Mouse (Mus musculus): ENCODE measurements around the gene Acacb.
A peak's percentile ranks its signal among the peaks of the same experiment; 100 is the strongest.

Gene Acacb

DNA sequence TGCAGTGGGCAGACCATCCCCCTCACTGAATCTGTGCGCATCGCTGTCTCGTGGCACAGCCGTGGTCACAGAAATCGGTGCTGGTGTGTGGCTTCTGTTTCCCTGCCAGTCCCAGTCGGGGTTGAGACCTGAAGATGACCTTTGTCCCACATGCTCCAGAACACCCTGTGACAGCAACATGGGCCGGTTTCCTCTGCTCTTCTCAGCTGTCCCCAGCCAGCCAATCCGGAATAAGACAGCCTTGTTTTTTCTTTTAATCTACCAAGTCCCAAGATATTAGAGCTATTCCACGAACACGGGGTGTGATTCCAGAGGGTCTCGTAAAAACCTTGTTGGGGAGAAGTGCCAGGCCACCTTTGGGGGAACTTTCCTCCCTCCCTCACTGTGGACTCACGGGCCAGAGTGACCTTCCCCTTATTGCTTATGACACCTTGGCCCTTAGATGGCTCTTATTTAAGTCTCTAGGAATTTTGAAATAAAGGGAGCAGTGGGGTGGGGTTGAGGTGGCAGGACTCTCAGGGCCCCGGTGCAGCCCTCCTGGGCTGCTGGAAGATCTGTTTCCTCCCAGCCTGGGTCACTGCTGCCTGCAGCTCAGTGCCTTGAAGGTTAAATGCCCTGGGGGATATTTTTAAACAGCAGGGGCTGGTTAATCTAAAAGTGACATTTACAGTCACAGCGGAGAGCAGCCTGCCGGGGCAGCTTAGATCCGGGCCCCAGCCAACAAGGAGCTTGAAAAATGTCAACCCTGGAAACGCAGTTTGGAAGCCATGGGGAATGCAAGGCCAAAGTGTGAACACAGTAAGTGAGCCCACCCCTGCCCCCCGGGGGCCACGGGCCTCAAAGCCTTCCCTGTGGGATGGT, at the start of gene Acacb:
Gene Acacb (plus strand): TSS at position 508 of the 861 bp plus-strand sequence.
- DNase-seq (ENCODE audit: low spot score in 2 of 2), result no peak

- DNase-seq (ENCODE audit: low spot score in 2 of 2), result peak; percentile 85 to 97
These were observed 46.5 kb upstream of the Acacb start for GRCm38 (mm10) chr5:114099709-114100389.

GRCm38 (mm10) chr5:114100390-114101099, 45.8 kb upstream of the Acacb start:
- DNase-seq (ENCODE audit: low spot score in 2 of 2), result no peak

DNA sequence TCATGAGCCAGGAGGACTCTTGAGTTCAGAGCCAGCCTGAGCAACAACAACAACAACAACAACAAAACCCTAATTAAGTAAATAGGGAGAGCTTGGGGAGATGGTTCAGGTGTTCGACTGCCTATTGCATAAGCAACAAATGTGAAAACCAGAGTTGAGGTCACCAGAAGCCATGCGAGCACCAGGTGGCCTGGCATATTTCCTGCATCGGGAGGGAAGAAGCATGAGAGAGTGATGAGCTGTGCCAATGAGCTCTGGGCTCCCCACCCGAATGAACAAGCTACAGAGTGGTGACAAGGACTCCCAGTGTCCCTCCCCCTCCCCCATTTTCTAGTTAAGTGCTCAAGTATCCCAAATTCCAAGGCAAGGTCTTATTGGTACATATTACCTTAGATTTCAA, 44.5 kb upstream of the Acacb start:
- no peak for DNase-seq (ENCODE audit: low spot score in 2 of 2)

- DNase-seq (ENCODE audit: low spot score in 2 of 2), result no peak
These were observed 43.5 kb upstream of the Acacb start for GRCm38 (mm10) chr5:114102807-114103206.

- no peak for DNase-seq (ENCODE audit: low spot score in 2 of 2)
These were observed 39.9 kb upstream of the Acacb start for GRCm38 (mm10) chr5:114106391-114106935.

GRCm38 (mm10) chr5:114113334-114113733, 33.0 kb upstream of the Acacb start:
- no peak for DNase-seq (ENCODE audit: low spot score in 2 of 2)

DNA sequence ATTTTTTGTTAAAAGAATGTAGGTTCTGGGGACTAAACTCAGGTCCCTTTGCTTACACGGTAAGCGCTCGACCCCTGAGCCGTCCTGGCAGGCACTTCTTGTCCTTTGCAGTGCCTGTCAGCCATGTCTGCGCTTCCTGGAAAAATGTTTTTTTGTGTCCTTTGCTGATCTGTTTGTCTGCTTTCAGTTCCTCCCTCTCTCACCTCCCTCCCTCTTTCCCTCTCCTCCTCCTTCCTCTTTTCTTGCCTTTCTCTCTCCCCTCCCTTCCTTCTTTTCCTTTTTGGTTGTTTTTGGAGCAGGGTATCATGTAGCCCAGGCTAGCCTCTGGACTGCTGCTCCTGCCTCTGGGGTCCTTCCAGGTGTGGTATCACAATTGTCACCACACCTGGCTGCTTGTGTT, 31.3 kb upstream of the Acacb start:
- no peak for DNase-seq (ENCODE audit: low spot score in 2 of 2)

DNA sequence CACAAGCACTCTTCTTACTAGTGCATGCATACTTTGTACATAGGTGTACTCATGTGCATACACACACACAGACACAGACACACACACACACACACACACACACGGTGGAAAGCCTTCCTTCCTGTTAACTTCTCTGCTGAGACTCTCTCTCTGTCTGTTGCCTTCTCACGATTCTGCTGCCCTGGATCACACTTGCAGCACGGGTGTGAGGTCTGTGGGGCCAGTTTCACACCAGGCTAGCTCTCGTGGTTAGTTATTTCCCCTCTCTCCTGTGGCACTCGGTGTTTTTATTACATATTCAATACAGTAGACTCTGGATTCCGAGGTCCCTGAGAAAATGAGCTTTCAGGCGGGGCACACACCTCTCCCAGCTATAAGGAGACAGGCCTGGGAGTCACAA, 29.7 kb upstream of the Acacb start:
- DNase-seq (ENCODE audit: low spot score in 2 of 2), result no peak

DNA sequence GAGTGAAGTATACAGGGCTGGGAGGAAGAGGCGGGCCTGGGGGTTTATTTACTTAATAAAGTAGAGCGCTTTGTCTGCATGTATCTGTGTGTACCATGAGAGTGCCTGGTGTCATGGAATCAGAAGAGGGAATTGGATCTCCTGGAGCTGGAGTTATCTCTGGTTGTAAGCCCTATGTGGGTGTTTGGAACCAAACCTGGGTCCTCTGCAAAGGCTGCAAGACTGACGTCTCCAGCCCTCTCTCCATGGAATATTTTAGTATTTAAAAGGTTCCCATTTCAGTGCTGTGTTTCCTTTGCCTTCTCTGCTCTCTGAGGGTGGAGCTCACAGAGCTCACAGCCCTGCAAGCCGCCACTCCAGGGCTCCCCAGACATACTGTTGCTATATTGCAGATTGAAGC, 26.5 kb upstream of the Acacb start:
- DNase-seq (ENCODE audit: low spot score in 2 of 2), result no peak

- no peak for DNase-seq (ENCODE audit: low spot score in 2 of 2)
These were observed 20.3 kb upstream of the Acacb start for GRCm38 (mm10) chr5:114126008-114126407.

DNA sequence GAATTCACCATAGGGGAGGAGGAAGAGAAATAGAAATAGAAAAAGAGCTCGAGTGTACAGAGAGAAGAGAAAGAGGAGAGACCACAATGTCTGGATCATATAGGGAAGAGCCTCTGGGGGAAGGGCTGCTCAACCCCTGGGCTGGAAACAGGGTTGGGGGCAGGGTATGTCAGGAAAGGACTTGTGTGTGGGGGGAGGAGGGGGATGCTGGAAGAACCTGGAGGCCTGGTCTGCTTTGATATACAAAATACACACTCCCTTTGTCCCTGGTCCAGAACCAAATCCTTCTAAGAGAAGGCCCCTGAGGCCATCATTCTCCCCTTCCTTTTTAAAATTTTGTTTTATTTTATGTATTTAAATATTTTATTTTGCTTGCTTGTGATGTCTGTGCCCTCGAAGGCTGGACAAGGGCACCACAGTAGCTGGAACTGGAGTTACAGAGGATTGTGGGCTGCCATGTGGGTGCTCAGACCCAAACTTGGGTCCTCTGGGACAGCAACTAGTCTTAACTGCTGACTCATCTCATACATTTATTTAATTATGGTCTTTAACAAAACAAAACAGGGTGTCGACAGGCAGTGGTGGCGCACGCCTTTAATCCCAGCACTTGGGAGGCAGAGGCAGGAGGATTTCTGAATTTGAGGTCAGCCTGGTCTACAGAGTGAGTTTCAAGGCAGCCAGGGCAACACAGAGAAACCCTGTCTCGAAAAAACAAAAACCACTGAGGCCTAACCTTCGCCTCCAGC, 19.7 kb upstream of the Acacb start:
- DNase-seq (ENCODE audit: low spot score in 2 of 2), result no peak

GRCm38 (mm10) chr5:114127374-114128349, 18.7 kb upstream of the Acacb start, which contains the start of gene Alkbh2:
Gene Alkbh2, minus strand, starts transcription at chr5:114128218.
- DNase-seq (ENCODE audit: low spot score in 2 of 2), result peak; percentile 70 to 78

DNA sequence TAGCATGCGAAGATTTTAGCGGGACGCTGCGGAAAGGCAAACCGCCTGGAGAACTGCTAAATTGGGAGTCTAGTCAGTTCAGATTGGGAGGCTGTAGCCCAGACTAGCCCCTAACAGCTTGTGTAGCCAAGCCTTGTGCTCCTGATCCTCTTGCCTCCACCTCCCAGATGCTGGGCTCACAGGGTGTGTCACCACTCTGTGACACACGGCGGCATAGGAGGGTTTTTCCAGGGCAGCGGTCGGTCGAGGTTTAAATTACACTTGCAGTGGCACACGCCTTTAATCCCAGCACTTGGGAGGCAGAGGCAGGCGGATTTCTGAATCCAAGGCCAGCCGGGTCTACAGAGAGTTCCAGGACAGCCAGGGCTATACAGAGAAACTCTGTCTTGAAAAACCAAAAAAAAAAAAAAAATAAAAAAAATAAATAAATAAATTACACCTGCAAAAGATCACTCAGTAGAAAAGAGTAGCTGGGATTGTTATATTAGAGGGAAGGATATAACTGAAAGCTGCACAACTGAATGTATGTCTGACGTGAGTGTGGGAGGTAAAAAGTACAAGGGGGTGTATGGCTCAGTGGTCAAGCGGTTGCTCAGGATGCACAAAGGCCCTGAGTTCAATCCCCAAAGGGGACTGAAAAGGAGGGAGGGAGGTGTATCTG, 16.7 kb upstream of the Acacb start:
- no peak for DNase-seq (ENCODE audit: low spot score in 2 of 2)

- no peak for DNase-seq (ENCODE audit: low spot score in 2 of 2)
These were observed 16.1 kb upstream of the Acacb start, which contains the start of gene Ung for GRCm38 (mm10) chr5:114130211-114130605. Gene Ung, plus strand, starts transcription at chr5:114130386.

- peak; percentile 84 to 91 for DNase-seq (ENCODE audit: low spot score in 2 of 2)
These were observed 15.4 kb upstream of the Acacb start for GRCm38 (mm10) chr5:114130698-114131520.

GRCm38 (mm10) chr5:114131521-114131840, 14.9 kb upstream of the Acacb start:
- DNase-seq (ENCODE audit: low spot score in 2 of 2), result peak in 1 of 2 experiments; percentile 11

DNA sequence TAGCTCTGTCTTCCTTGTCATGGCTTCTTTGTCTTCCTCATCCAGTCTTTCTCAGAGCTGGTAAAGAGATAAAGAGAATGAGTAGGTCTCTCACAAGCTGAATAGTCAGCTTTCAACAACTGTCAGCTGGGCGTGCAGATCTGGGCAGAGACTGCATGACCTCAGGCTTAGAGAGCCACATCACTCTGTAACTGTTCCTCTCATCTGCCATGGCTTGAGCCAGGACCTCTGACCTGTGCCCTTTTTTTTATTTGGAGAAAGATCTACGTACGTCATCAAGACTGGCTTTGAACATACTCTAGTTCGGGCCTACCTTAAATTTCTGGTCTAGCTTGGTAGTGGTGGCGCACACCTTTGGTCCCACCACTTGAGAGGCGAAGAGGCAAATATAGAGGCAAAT, 13.5 kb upstream of the Acacb start:
- no peak for DNase-seq (ENCODE audit: low spot score in 2 of 2)

GRCm38 (mm10) chr5:114134091-114134534, 12.2 kb upstream of the Acacb start:
- DNase-seq (ENCODE audit: low spot score in 2 of 2), result peak; percentile 18 to 26

Measured in urinary bladder, adult 18-20 months (tissue).